Mouse (Mus musculus) embryonic facial prominence, embryonic 11.5 days (tissue): ENCODE measurements at regions not wholly inside any gene's neighbourhood (a gene's known extent, or its start where the extent isn't known, plus 50 kb on each side); places are given as distances from the start of the nearest gene placed in this dataset.
A peak's percentile ranks its signal among the peaks of the same experiment; 100 is the strongest.

ENCODE experiments used
- ATAC-seq: fragments of 200-750 bp; cut with Nextera tagmentation; replicated peaks from 2 replicates; pipeline ENCODE4 v1.8.0; 2017; ENCODE audit warnings: low read depth; ENCODE audit not compliant: insufficient number of reproducible peaks, low FRiP score, low TSS enrichment
- DNase-seq: peaks from one replicate; pipeline ENCODE4 v3.0.0-alpha.2; 2015; ENCODE audit warnings: low spot score
- H3K27ac ChIP-seq: fragments of 300-500 bp; sonication (generic); replicated peaks from 2 replicates; pipeline ENCODE4 v1.5.1; 2014; ENCODE audit warnings: mild to moderate bottlenecking, low read depth, low read length, control low read depth
- H3K27me3 ChIP-seq: fragments of 300-500 bp; sonication (generic); 2 replicates; pipeline ENCODE4 v1.6.1; 2014; ENCODE audit warnings: mild to moderate bottlenecking, low read length, moderate library complexity, mixed read lengths; ENCODE audit not compliant: control insufficient read depth, insufficient read depth
- H3K36me3 ChIP-seq: fragments of 300-500 bp; sonication (generic); replicated peaks from 2 replicates; pipeline ENCODE4 v1.6.1; 2014; ENCODE audit warnings: low read depth, mild to moderate bottlenecking, low read length, moderate library complexity, mixed read lengths; ENCODE audit not compliant: control insufficient read depth, insufficient read depth
- H3K4me1 ChIP-seq: fragments of 300-500 bp; sonication (generic); 2 replicates; pipeline ENCODE4 v1.6.1; 2014; ENCODE audit warnings: low read length, mixed read lengths; ENCODE audit not compliant: control insufficient read depth, insufficient read depth
- H3K4me2 ChIP-seq: fragments of 300-500 bp; sonication (generic); 2 replicates; pipeline ENCODE4 v1.6.1; 2014; ENCODE audit warnings: low read depth, mild to moderate bottlenecking, control low read depth, low read length, moderate library complexity
- H3K4me3 ChIP-seq: fragments of 300-500 bp; sonication (generic); 2 replicates; pipeline ENCODE4 v1.5.1; 2014; ENCODE audit warnings: low read depth, low read length, control low read depth
- H3K9ac ChIP-seq: fragments of 300-500 bp; sonication (generic); replicated peaks from 2 replicates; pipeline ENCODE4 v1.6.1; 2014; ENCODE audit warnings: mild to moderate bottlenecking, control low read depth, low read length
- H3K9me3 ChIP-seq: fragments of 300-500 bp; sonication (generic); replicated peaks from 2 replicates; pipeline ENCODE4 v1.6.1; 2016; ENCODE audit warnings: mild to moderate bottlenecking, low read length, inconsistent platforms, mixed read lengths; ENCODE audit not compliant: control insufficient read depth
- WGBS: fragments of 180-500 bp; shearing (Covaris S2); extraction: QIAGEN DNeasy Blood & Tissue Kit; methylation state at CpG from one replicate; pipeline ENCODE4 v1.1.7; 2014; 5-methylcytosine and 5-hydroxymethylcytosine counted together

- Histone ChIP-seq H3K9ac (no peak overlapping the region), H3K4me2 (no peak overlapping the region), H3K27me3 (no peaks in the 10 kb centered on the region), H3K36me3 (no peaks in the 10 kb centered on the region), H3K9me3 (no peaks in the 10 kb centered on the region), H3K4me3 (no peak overlapping the region), H3K4me1 (no peaks in the 10 kb centered on the region), H3K27ac (no peak overlapping the region)
- no peak for ATAC-seq
- DNase-seq: peak; percentile 1
- WGBS: 60% methylated on average over 1 of the region's 1 CpGs
These were observed 321.4 kb upstream of the Pcdh7 start for GRCm38 (mm10) chr5:57396376-57396775.

GRCm38 (mm10) chr5:57418216-57418615 lies 299.6 kb upstream of the Pcdh7 start:
- H3K4me3 ChIP-seq: no peak overlapping the region
- no peaks in the 10 kb centered on the region for H3K4me1 ChIP-seq
- ATAC-seq: no peak
- no peak for DNase-seq
- no peak overlapping the region for H3K9ac ChIP-seq
- no peaks in the 10 kb centered on the region for H3K27me3 ChIP-seq
- H3K4me2 ChIP-seq: no peak overlapping the region
- H3K36me3 ChIP-seq: no peaks in the 10 kb centered on the region
- no peaks in the 10 kb centered on the region for H3K9me3 ChIP-seq
- no peak overlapping the region for H3K27ac ChIP-seq
- 84% methylated on average over 2 of the region's 2 CpGs for WGBS

- no peak overlapping the region for H3K27ac ChIP-seq
- no peaks in the 10 kb centered on the region for H3K27me3 ChIP-seq
- no peaks in the 10 kb centered on the region for H3K36me3 ChIP-seq
- H3K4me1 ChIP-seq: no peaks in the 10 kb centered on the region
- H3K9ac ChIP-seq: no peak overlapping the region
- H3K4me3 ChIP-seq: no peak overlapping the region
- H3K9me3 ChIP-seq: no peaks in the 10 kb centered on the region
- H3K4me2 ChIP-seq: no peak overlapping the region
- ATAC-seq (no peak), DNase-seq (no peak)
- WGBS: 78% methylated on average over 3 of the region's 3 CpGs
These were observed 266.7 kb upstream of the Pcdh7 start for GRCm38 (mm10) chr5:57451050-57451449.

- no peaks in the 10 kb centered on the region for H3K27me3 ChIP-seq
- no peak overlapping the region for H3K4me2 ChIP-seq
- WGBS: 86% methylated on average over 2 of the region's 2 CpGs
- H3K9ac ChIP-seq: no peak overlapping the region
- no peaks in the 10 kb centered on the region for H3K4me1 ChIP-seq
- DNase-seq (no peak), ATAC-seq (no peak)
- no peak overlapping the region for H3K4me3 ChIP-seq
- no peaks in the 10 kb centered on the region for H3K36me3 ChIP-seq
- H3K27ac ChIP-seq: no peak overlapping the region
- H3K9me3 ChIP-seq: no peaks in the 10 kb centered on the region
These were observed 266.3 kb upstream of the Pcdh7 start for GRCm38 (mm10) chr5:57451504-57451903.

GRCm38 (mm10) chr5:57474978-57475377 lies 242.8 kb upstream of the Pcdh7 start:
- no peaks in the 10 kb centered on the region for H3K27me3 ChIP-seq
- H3K9me3 ChIP-seq: no peaks in the 10 kb centered on the region
- H3K4me2 ChIP-seq: no peak overlapping the region
- no peak overlapping the region for H3K9ac ChIP-seq
- H3K4me1 ChIP-seq: no peaks in the 10 kb centered on the region
- DNase-seq (no peak), ATAC-seq (no peak)
- H3K4me3 ChIP-seq: no peak overlapping the region
- no peaks in the 10 kb centered on the region for H3K36me3 ChIP-seq
- WGBS: 74% methylated on average over 3 of the region's 3 CpGs
- no peak overlapping the region for H3K27ac ChIP-seq

GRCm38 (mm10) chr5:57477860-57478259 lies 239.9 kb upstream of the Pcdh7 start:
- Histone ChIP-seq H3K4me1 (no peaks in the 10 kb centered on the region), H3K4me3 (no peak overlapping the region), H3K36me3 (no peaks in the 10 kb centered on the region), H3K9me3 (no peaks in the 10 kb centered on the region), H3K9ac (no peak overlapping the region), H3K27ac (no peak overlapping the region), H3K4me2 (no peak overlapping the region), H3K27me3 (no peaks in the 10 kb centered on the region)
- no peak for ATAC-seq
- no peak for DNase-seq
